In genomic region chr11:120268195-120268967, GRCm38 (mm10) we compare ENCODE assay signal across 9 mouse cellular contexts. TPM values are rescaled to one million over a fixed set of nuclear protein-coding genes. Genes with fewer than 3 reads are reported as not detected.
DNase-seq lines count a peak whose midpoint lies in the region; ATAC-seq and TF ChIP-seq lines count a peak whose summit lies in the region.
"Had no signal": no experiment of that assay in that cellular context is flagged by ENCODE, and none has a peak within 500 bp of the region (broad histone marks: within the 10 kb centered on the region; RNA-seq: fewer than 3 reads in every experiment).

No protein-coding gene starts in this region.

- peaks cover 11% of the 10 kb centered on the region for H3K4me1 ChIP-seq in forebrain, postnatal 0 days (ENCODE audit: insufficient read depth)
- peaks cover 25% of the 10 kb centered on the region for H3K4me1 ChIP-seq in midbrain, embryonic 14.5 days (ENCODE audit: control insufficient read depth, insufficient read depth, low read length)

- no peaks in the 10 kb centered on the region for H3K9me3 ChIP-seq in forebrain, postnatal 0 days (ENCODE audit: low read length)
- H3K9me3 ChIP-seq in midbrain, embryonic 14.5 days (ENCODE audit: control insufficient read depth, low read length) = no peaks in the 10 kb centered on the region
- H3K9me3 ChIP-seq: liver, embryonic 15.5 days had no signal

- WGBS in forebrain, postnatal 0 days = 45% methylated on average over 10 of the region's 10 CpGs
- 60% methylated on average over 10 of the region's 10 CpGs for WGBS in midbrain, embryonic 14.5 days

- peak overlapping the region; percentile 64 for H3K27ac ChIP-seq in forebrain, postnatal 0 days (ENCODE audit: low read depth, low read length)
- peak overlapping the region; percentile 22; the same call in 1 of the 2 replicates for H3K27ac ChIP-seq in midbrain, embryonic 14.5 days (replicated peaks; ENCODE audit: low read depth, low read length)
- H3K27ac ChIP-seq: liver, embryonic 15.5 days had no signal

- peak; percentile 26 for DNase-seq in CD4-positive, CD25-positive, alpha-beta regulatory T cell, adult 2 months (ENCODE audit: low read depth, low spot score)
- peak; percentile 64 for DNase-seq in 416B (ENCODE audit: low read depth)
- peak; percentile 69 for DNase-seq in forebrain, postnatal 0 days
- DNase-seq in midbrain, embryonic 14.5 days = no peak
- no peak for DNase-seq in ovary, postnatal 10 days (ENCODE audit: low spot score)
- DNase-seq in gastrocnemius, adult 18-20 months (ENCODE audit: low spot score) = no peak
- no peak for DNase-seq in T-cell, adult 2 months (ENCODE audit: low spot score)

- ATAC-seq in CD4-positive, CD25-positive, alpha-beta regulatory T cell, adult 4 months = no peak
- ATAC-seq in forebrain, postnatal 0 days = peak; percentile 59; the same call in 1 of the 2 replicates
- no peak for ATAC-seq in midbrain, embryonic 14.5 days (ENCODE audit: low FRiP score, low TSS enrichment)

- no peaks in the 10 kb centered on the region for H3K27me3 ChIP-seq in forebrain, postnatal 0 days (ENCODE audit: insufficient read depth, low read length)
- no peaks in the 10 kb centered on the region for H3K27me3 ChIP-seq in midbrain, embryonic 14.5 days (ENCODE audit: control insufficient read depth, insufficient read depth, low read length)
- H3K27me3 ChIP-seq: liver, embryonic 15.5 days had no signal

- no peak overlapping the region for H3K4me3 ChIP-seq in forebrain, postnatal 0 days (ENCODE audit: low read depth, low read length)
- H3K4me3 ChIP-seq in midbrain, embryonic 14.5 days (replicated peaks; ENCODE audit: low read depth, low read length) = no peak overlapping the region
- H3K4me3 ChIP-seq: liver, embryonic 15.5 days had no signal

- peak; percentile 51 for TF ChIP-seq CTCF in forebrain, postnatal 0 days (IDR thresholded peaks at IDR 0.05; ENCODE audit: low read depth)

- H3K9ac ChIP-seq in forebrain, postnatal 0 days = no peak overlapping the region
- no peak overlapping the region for H3K9ac ChIP-seq in midbrain, embryonic 14.5 days (replicated peaks; ENCODE audit: low read length)
- H3K9ac ChIP-seq: liver, embryonic 15.5 days had no signal

- peaks cover 22% of the 10 kb centered on the region for H3K36me3 ChIP-seq in forebrain, postnatal 0 days (ENCODE audit: insufficient read depth)
- peaks cover 40% of the 10 kb centered on the region for H3K36me3 ChIP-seq in midbrain, embryonic 14.5 days (ENCODE audit: control insufficient read depth, insufficient read depth, low read length)

- peak overlapping the region; percentile 17 for H3K4me2 ChIP-seq in forebrain, postnatal 0 days (ENCODE audit: low read depth)
- no peak overlapping the region for H3K4me2 ChIP-seq in midbrain, embryonic 14.5 days (ENCODE audit: low read length)

RNA-seq across cellular contexts. Expression of gene Bahcc1, which starts 35.6 kb away (rescaled TPM):
- polyA plus RNA-seq in CD4-positive, CD25-positive, alpha-beta regulatory T cell, adult 4 months (2017; shearing (Covaris generic)) = not detected
- total RNA-seq in forebrain, postnatal 0 days (2014; rRNA removed) = 19.3 and 26.5 TPM in 2 replicates
- 3.9 and 6.5 TPM in 2 replicates for polyA plus RNA-seq in forebrain, postnatal 0 days (2015; fragmentation: Nextera tagmentation; extraction: Ambion mirVana)
- polyA plus RNA-seq in midbrain, embryonic 14.5 days (2014; fragmentation: Nextera tagmentation; extraction: Ambion mirVana) = 20.0 and 25.9 TPM in 2 replicates
- total RNA-seq in gastrocnemius, adult 18-20 months (2021) = 1 to 10 TPM; 3.4 to 4.6 TPM

Comparison
In these comparisons a context has a peak if more than half of its experiments do, and no peak if none do; other contexts are left out.
1. DNase-seq: peak in CD4-positive, CD25-positive, alpha-beta regulatory T cell, adult 2 months (single experiment), 416B (single experiment) and forebrain, postnatal 0 days (single experiment); none in midbrain, embryonic 14.5 days (single experiment), ovary, postnatal 10 days (single experiment), gastrocnemius, adult 18-20 months (single experiment) and T-cell, adult 2 months (single experiment).